Mouse (Mus musculus): ENCODE data around the gene Sbp.
"Not testable (repeated sequence)": the region's sequence is repeated elsewhere in the genome, so short reads cannot be mapped to it uniquely, and the experiment has no call there.

The Sbp gene

DNA sequence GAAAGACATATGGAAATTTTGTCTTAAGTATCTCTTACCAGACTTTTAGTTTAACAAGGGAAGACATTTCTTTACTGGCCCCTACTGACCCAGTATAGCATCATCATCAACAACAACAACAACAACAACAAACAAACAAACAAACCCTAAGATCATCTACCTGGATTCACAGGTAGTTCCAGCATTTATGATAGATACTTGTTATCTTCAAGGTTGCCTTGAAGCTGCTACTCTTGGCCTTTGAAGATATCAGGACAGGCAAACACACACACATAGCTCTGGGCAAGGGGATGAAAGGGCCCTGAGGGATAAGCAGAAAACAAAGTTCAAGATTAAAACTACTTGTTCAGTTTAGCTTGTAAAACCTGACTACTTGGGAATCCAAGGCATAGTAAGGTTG, at the start of gene Sbp:
Gene Sbp, plus strand, starts transcription at position 301 of the 400 bp plus-strand sequence.
- DNase-seq (ENCODE audit: low spot score), result no peak

- DNase-seq (ENCODE audit: low spot score), result not testable (repeated sequence)
Measured at GRCm38 (mm10) chr17:23917158-23917557, 24.3 kb upstream of the Sbp start, which contains the start of gene Dcpp3. Dcpp3 (plus strand) TSS chr17:23917458.

- peak; percentile 93 for DNase-seq (ENCODE audit: low spot score)
Measured at GRCm38 (mm10) chr17:23924531-23925007, 16.9 kb upstream of the Sbp start.

DNA sequence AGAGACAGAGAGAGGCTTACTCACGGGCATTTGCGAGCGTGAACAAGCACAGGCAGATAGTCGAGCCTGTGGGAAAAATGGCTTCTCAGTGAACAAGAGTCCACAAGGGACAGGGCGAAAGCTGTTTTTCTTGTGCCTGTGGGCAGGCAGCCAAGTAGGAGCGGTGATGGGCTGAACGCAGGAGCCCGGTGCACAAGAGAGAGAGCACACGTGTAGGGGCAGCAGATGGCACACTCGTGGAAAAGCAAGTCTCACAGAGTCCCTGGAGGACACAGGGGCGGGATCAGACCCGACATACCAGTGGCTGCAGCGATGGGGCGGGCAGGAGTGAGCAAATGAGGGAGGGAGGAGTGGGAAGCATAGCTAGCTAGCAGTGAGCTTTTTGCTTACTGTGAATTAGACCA, 16.4 kb upstream of the Sbp start:
- DNase-seq (ENCODE audit: low spot score), result peak; percentile 56

DNA sequence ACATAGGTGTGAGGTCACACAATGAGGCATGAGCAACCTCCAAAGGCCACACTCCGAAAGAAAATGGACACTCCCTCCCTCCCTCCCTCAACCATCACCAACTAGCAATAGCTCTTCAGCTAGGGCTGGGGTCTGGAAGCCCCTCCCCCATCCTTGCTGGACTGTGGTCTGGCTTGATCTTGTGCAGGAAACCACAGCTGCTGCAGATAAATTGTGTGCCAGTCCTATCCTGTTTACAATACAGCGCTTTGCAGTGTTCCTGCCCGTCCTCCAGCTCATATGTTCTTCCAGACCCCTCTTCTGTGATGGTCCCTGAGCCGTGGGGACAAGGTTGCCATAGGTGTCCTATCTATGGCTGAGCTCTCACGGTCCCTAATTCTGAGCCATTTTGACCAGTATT, 10.3 kb upstream of the Sbp start:
- no peak for DNase-seq (ENCODE audit: low spot score)

- DNase-seq (ENCODE audit: low spot score), result not testable (repeated sequence)
Measured at GRCm38 (mm10) chr17:23947486-23947885, 6.0 kb downstream of the Sbp start.

GRCm38 (mm10) chr17:23949068-23949467, 7.6 kb downstream of the Sbp start:
- DNase-seq (ENCODE audit: low spot score), result no peak

DNA sequence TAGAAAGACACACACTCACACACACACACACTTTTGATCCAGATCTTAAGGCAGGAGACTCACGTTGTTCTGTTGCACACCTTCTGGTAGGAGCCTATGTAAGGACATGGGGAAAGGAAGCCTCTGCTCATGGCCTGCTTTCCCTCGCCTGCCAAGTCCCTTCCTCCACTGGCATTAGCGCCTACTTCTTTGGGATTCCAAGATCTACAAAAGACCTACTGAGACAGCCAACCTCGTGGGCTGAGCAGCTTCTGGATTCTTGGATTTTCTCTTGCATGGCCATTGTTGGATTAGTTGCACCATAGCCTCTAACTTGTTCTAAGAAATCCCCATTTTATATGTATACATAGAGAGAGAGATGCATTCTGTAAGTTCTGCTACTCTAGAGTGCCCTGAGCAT, 9.4 kb downstream of the Sbp start:
- not testable (repeated sequence) for DNase-seq (ENCODE audit: low spot score)

DNA sequence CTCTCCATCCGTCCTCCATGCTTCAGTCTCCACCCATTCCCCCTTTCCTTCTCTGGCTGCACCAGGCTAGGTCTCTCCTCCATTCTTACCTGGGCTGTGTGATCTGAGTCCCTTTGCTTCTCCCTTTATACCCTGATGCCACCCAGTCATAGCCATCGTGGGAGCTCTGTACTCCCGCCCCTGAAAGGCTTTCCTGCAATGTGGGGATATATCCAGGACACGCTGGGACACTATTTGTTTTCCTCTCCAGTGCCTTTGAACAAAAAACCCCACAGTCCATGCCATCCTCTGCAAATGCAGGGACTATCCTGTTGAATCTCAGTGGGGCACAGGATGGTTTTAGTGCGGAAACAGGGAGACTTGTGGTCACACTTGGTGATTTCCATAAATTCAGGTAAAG, 13.7 kb downstream of the Sbp start, which contains the start of gene Sbpl:
Gene Sbpl, minus strand, starts transcription at position 101 of the 400 bp plus-strand sequence.
- no peak for DNase-seq (ENCODE audit: low spot score)

GRCm38 (mm10) chr17:23960084-23960738, 18.7 kb downstream of the Sbp start:
- DNase-seq (ENCODE audit: low spot score), result peak; percentile 72

GRCm38 (mm10) chr17:23961573-23962122, 20.2 kb downstream of the Sbp start:
- no peak for DNase-seq (ENCODE audit: low spot score)

DNA sequence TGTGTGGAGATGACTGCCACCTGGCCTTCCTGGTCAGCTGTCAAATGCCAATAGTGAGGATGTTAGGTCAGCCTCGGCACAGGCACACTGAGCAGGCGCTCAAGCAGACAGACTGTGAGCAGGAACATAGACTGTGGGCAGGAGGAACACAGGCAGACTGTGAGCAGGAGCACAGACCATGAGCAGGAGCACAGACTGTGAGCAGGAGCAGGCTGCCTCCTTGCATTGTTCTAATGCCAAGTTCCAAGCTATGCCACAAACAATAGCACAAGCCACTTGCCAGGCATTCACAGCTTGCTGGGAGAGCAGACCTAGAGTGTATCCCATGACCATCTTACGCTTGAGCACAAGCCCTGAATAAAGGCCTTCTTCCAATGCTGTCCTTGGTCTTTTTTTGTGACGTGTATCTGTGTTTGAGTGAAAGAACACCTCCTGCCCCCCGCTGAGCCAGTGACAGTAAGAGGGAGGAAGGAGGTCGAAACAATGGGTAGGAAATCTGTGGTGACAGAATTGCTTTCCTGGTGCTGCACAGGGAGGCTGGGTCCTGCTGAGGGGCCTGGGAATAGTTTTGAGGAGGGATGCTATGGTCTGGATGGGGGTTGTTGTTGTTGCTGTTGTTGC, 24.4 kb downstream of the Sbp start:
- no peak for DNase-seq (ENCODE audit: low spot score)

- DNase-seq (ENCODE audit: low spot score), result peak; percentile 58
Measured at GRCm38 (mm10) chr17:23966658-23967401, 25.4 kb downstream of the Sbp start.

DNA sequence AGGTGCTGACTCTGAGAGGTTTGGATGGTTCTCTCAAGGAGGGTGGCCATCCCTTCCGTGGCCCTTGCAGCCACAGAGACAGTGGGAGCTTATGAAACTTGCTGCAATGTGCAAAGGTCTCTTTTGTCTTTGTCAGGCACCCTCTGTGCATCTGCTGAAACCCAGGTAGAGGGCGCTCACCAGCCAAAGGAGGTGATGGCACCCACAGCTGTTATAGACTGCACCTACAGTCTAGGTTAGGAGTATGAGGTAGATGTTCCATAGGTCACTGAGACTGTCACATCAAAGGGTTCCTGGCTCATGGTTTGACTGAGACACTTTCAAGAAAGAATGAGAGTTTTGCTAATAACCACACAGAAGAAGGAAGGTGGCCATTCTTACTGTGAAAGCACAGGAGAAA, 27.3 kb downstream of the Sbp start:
- no peak for DNase-seq (ENCODE audit: low spot score)

- peak; percentile 49 for DNase-seq (ENCODE audit: low spot score)
Measured at GRCm38 (mm10) chr17:23969231-23969630, 27.8 kb downstream of the Sbp start.

GRCm38 (mm10) chr17:23971315-23971714, 29.8 kb downstream of the Sbp start:
- no peak for DNase-seq (ENCODE audit: low spot score)

GRCm38 (mm10) chr17:23976665-23977064, 35.2 kb downstream of the Sbp start:
- peak; percentile 84 for DNase-seq (ENCODE audit: low spot score)

GRCm38 (mm10) chr17:23979471-23979870, 38.0 kb downstream of the Sbp start:
- no peak for DNase-seq (ENCODE audit: low spot score)

- DNase-seq (ENCODE audit: low spot score), result no peak
Measured at GRCm38 (mm10) chr17:23980297-23980909, 38.9 kb downstream of the Sbp start, which contains the start of gene Prss30. Prss30 (minus strand) TSS chr17:23980566.

- DNase-seq (ENCODE audit: low spot score), result peak; percentile 85
Measured at GRCm38 (mm10) chr17:23982912-23983311, 41.4 kb downstream of the Sbp start.

DNA sequence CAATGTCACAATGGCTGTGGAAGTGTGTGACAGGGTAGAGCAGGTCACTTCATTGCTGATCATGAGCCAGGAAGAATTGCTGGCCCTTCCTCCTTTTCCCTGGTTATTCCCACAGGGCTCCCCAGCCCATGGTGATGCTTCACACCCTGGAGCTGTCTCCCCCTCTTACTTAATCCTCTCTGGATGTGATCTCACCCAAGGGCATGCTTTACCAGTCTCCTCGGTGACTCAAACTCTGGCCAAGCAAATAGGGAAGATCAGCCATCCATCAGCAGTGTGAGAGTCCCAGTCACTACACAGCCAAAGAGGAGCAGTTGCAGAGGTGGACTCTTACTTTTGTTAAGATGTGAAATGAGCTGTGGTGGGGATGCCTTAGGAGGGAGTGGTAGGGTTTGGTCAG, 43.5 kb downstream of the Sbp start:
- DNase-seq (ENCODE audit: low spot score), result no peak

DNA sequence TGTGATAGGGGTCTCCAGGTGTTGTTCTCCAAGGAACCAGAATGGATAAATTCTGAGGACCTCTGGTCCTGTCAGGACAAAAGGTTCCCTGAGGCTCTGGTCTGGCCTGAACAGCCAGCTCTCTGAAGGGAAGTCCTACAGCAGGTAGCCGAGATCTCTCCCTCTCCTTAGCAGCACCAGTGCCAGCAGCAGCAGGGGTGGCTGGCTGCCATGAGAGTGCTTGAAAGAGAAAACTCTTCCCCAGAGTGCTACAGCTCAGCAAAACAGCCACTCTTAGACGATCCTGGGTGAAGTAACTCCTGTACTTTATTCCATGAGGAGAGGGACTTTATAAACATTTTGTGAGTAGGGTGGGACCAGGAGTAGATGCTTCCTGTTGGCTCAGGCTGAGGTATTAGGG, 48.3 kb downstream of the Sbp start:
- DNase-seq (ENCODE audit: low spot score), result no peak
